Mouse (Mus musculus) layer of hippocampus, adult 9-10 months (tissue): ENCODE results near the gene Klk9.

Experiments
- DNase-seq: peaks from one replicate; pipeline ENCODE4 v3.0.0; 2022; ENCODE audit warnings: low spot score

Gene Klk9

DNA sequence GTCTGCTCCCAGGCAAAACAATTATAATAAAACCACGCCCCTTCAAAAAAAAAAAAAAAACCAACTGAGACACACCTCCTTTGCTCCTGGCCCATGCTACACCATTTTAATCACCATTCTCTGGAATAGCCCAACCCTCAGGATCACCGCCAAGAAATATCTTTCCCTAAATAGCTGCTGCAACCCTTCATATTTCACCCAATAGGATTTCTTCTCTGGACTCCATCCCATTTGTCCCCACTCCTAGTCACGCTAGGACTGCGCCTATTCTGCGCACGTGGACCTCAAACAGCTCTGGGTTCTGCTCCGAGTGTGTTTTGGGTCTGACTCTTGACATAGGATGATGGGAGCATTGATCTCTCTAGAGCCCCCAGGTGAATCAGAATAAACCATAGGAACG is 4.7 kb downstream of the Klk9 start:
- DNase-seq = no peak

DNA sequence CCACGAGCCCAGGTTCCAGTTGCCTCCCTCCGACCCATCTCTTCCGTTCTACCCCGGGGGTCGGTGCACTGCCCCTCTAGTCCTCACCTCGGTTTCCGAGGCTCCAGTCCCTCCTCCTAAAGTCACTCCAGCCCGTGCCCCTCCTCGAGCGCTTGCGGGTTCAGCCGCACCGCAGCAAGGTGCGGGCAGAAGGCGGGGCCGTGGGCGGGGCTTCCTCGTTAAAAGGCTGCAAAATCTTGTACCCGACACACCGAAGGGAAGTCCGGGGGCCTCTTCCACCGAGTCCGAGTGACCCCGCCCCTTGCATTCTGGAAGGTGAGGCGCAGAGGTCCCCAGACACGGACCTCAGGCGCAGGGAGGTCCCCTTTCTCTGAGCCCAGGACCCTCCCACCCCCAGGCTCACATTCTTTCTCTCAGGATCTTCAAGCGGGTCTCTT is 5.7 kb downstream of the Klk9 start, which contains the start of gene Klk8:
Klk8 (plus strand) TSS at position 245 of the 437 bp plus-strand sequence.
- DNase-seq = no peak

- no peak for DNase-seq
Measured at GRCm38 (mm10) chr7:43797844-43798462, 6.3 kb downstream of the Klk9 start.

DNA sequence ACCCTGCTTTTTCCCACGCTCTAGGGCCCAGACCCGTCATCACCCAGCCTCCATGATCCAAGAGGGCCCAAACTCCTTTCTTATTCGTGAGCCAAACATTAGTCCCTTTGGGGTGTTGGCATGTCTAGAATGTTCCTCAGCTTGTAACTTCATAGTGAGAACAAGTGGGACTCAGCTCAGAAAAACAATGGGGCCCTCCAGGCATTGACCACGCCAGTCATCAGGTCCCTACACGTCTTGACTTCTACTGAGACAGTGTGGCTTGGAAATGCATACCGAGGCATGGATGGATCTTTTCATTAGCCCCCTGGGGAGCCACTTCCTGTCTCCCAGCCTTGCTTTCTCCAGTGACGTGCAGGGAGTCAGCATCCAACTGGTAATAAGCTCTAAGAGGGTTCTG is 8.2 kb downstream of the Klk9 start:
- DNase-seq = no peak

- no peak for DNase-seq
Measured at GRCm38 (mm10) chr7:43810994-43811393, 19.3 kb downstream of the Klk9 start, which contains the start of gene Klk7. Gene Klk7, plus strand, starts transcription at chr7:43811294.

DNA sequence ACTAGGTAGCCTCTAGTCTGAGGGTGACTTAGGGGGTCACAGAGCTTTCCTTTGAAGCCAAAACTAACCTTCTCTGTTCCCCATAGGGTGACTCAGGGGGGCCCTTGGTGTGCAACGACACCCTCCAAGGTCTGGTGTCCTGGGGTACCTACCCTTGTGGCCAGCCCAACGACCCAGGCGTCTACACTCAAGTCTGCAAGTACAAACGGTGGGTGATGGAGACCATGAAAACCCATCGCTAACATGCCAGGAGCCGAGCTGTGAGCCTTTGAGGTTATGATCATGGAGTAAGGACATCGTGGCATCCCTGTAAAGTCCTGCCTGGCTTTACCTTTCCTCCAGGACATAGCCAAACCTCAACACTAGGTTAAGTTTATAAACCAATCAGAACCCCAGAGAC is 23.5 kb downstream of the Klk9 start:
- no peak for DNase-seq

DNA sequence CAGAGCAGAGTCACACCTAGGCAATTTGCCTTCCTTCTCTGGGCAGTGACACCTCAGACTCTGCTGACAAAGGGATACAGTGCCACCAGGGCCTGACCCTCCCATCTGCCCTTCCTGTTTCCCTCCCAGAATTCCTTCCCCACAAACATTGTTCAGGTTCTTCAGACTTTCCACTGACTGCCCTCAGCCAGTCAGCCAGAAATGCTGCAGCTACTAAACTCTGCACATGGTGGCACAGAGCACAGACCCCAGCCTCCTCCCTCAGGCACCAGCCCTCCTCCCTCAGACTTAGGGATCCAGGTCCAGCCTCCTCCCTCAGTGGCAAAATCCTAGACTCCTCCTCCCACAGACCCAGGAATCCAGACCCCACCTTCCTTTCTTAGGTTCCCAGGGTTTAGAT is 25.1 kb downstream of the Klk9 start:
- DNase-seq = no peak

DNA sequence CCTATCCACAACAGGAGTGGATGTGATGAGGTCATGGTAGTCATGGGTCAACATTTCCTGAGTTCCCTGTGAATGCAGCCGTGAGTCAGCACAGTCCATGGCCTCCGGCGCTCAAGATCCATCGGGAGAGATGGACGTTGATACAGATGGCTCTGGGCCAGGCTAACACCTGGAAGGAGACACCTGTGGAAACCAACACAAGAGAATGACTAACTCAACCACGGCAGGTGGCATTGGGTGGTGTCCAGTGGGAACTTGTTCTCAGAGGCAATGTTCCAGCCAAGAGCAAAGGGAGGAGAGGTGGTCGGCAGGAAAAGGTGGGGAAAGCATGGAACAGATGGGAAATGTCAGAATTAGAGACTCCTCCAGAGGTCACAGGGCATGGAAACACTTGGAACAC is 29.9 kb downstream of the Klk9 start:
- no peak for DNase-seq

- no peak for DNase-seq
Measured at GRCm38 (mm10) chr7:43824199-43824598, 32.5 kb downstream of the Klk9 start, which contains the start of gene Klk6. Gene Klk6, plus strand, starts transcription at chr7:43824499.

DNA sequence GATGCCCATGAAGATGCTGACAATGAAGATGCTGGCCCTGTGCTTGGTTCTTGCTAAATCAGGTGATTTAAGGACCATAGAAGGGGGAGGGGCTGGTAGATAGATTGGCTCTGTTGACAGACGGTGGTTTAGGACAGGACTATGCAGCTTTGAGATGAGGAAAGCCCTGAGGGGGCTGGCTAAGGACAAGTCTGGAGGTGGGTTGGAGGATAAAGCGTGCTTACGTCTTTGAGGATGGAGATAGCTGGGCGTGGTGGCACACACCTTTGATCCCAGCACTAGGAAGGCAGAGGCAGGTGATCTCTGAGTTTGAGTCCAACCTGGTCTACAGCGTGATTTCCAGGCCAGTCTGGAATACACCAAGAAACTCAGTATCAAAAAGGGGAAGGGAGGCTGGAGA is 34.4 kb downstream of the Klk9 start:
- no peak for DNase-seq

- no peak for DNase-seq
Measured at GRCm38 (mm10) chr7:43827706-43828105, 36.0 kb downstream of the Klk9 start.

DNA sequence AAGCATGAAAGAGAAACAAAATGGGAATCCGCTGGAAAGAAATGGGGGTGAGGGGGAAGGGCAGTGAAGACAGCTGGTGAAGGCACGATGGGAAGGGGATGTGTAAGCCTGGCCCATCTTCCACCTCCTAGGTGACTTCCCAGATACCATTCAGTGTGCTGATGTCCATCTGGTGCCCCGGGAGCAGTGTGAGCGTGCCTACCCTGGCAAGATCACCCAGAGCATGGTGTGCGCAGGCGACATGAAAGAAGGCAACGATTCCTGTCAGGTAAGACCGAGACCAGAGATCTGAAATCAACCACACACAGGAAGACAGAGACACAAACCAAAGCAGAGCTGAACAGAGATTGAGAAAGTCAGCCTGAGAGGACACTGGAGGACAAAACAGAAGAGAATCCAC is 37.3 kb downstream of the Klk9 start:
- no peak for DNase-seq

DNA sequence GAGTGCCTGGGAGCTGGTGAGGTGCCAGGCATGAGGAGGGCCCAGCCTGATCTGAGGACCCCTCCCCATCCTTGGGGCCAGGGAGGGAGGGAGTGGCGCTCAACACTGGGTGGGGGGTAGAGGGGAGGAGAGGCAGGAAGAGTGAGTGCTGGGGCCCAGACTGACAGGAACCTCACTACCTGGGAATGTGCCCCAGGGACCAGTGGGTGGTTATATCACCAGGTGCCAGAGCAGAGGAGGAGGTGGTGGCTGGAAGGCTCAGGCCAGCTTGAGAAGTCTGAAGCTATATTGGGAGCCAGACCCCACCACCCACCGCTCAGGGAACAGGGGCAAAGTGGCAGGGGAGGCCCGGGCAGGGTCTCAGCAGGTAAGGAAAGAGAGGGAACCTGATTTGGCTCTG is 50.0 kb downstream of the Klk9 start, which contains the start of gene Klk5:
Klk5 (plus strand) TSS at position 271 of the 400 bp plus-strand sequence.
- DNase-seq = no peak

DNA sequence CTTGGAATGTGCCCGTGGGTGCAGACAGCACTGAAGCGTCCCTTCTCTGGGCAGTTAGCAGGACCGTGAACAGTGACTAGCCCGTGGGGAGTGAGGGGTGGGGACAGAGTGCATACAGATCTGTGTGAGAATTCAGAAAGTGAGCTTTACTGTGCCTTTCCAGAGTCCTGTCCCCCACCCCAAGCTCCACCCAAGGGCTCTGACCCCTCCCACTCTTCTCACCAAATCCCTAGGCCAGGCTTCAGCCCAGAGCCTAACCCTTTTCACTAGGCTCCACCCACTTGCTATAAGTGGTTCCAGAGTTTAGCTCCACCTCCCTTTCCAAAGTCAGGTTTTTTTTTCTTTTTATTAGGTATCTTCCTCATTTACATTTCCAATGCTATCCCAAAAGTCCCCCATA is 52.1 kb downstream of the Klk9 start:
- no peak for DNase-seq
